Mouse (Mus musculus): ENCODE results near the gene Ints6l. TPM values are rescaled to one million over a fixed set of nuclear protein-coding genes. Genes with fewer than 3 reads are reported as not detected.
"Not testable (repeated sequence)": the region's sequence is repeated elsewhere in the genome, so short reads cannot be mapped to it uniquely, and the experiment has no call there.

The Ints6l gene
- total RNA-seq, 2 experiments from 2014 or later, result 4.6 to 5.3 TPM

DNA sequence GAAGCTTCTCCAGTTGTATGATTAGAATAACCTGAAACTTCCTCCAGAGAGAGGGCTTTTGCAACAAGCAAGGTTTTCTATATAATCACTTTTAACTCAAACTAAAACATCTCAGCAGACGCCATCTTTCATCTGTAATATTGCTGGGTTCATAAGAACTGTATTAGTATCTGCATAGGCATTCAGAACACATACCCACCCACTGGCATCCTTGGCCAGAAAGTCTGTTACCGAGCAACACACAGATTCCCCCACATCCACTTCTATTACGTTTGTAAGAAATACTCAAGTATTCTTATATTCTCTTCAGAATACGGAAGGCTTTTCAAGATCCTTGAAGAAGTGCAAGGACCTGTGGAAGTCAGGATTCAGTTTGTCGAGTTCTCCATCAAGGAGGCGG, 69.8 kb downstream of the Ints6l start, which contains the start of gene Gm10477:
Gene Gm10477 (plus strand): TSS at position 301 of the 400 bp plus-strand sequence.
- DNase-seq, result not testable (repeated sequence)

DNA sequence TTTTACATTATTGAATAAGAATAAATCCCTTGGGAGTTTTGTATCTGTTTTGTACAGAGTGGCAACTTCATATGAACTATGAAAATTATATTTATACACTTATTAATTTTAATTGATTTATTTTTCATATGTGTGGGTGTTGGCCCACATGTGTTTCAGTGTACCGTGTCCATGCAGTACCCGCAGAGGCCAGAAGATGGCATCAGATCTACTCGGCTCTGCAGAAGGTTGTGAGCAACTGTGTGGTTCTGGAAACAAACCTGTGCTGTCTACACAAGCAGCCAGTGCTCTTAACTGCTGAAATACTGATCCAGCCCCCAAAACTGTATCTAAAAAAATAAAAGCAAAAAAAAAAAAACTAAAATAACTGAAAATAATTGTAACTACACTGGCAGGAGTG, 76.6 kb downstream of the Ints6l start:
- peak; percentile 7 for DNase-seq

DNA sequence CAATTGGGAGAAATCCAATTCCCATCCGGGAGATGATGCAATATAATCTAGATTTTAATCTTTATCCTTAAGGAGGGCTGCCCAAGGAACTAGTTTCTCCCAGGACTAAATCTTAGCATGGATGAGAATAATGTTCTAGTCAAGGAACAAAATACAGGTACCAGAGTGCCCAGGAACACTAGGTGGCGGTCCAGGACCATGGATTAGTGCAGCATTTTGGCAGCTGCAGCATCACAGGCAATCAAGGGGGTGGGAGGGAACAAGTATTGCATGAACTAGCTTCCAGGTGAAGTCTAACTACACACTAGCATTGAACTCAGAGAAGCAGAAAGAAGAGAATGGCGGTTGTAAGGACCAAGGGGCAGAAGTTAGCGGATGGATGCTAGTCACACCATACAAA, 82.5 kb downstream of the Ints6l start:
- DNase-seq, result no peak

DNA sequence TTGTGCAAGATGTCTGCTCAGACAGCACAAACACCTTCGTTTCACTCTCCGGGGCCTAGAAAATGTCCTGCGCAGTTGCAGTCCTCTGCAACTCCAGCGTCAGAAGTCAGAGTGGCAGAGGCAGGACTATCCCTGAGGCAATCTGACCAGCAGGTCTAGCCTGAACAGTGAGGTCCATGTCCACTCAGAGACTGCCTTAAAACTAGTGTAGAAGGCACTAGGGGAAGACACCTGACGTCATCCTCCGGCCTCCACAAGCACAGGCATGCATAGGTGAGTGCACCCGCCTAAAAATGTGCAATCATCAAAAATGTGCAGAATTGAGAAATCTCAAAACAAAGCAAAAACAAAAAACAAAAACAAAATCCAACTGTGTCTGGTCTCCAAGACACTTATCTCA, 94.8 kb downstream of the Ints6l start, which contains the start of gene Gm648:
Gene Gm648 (minus strand): TSS at position 101 of the 400 bp plus-strand sequence.
- DNase-seq, result no peak

DNA sequence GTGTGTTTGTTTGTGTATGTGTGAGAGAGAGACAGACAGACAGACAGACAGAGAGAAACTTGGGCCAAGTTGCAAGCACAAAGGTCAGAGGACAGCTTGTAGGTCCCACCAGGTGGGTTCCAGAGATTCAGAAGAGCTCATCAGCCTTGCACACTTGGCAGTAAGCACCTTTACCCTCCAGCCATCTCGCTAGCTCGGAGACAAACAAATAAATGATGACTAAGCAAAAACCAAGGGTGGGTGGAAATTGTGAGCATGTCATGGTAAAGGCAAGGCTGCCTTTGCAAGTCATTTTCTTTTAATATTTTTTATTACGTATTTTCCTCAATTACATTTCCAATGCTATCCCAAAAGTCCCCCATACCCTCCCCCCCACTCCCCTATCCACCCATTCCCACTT, 98.9 kb downstream of the Ints6l start:
- no peak for DNase-seq

Other genes starting within 250 kb of the Ints6l start
- gene Gm773, start 242.0 kb upstream of the Ints6l start, total RNA-seq (2021), result not detected
- gene Zfp449, start 108.5 kb upstream of the Ints6l start, total RNA-seq (2021), result 1 to 10 TPM; 1.5 to 2.6 TPM
- gene Smim10l2a, start 80.3 kb upstream of the Ints6l start, total RNA-seq (2021), result under 1 TPM in 1 of 2 experiments, not detected in 1; 0.11 TPM
- not detected for gene Gm2174, start 6.9 kb upstream of the Ints6l start, total RNA-seq (2021)
- gene Gm10477, start 69.9 kb downstream of the Ints6l start, total RNA-seq (2021), result not detected
- gene Gm648, start 94.7 kb downstream of the Ints6l start, total RNA-seq (2021), result not detected
- 10 to 100 TPM; 22.2 to 24.3 TPM for gene Mmgt1, start 143.2 kb downstream of the Ints6l start, total RNA-seq (2021)
- gene Slc9a6, start 154.9 kb downstream of the Ints6l start, total RNA-seq (2021), result 10 to 100 TPM; 23.4 to 25.3 TPM

Measured in gastrocnemius, postnatal 25 days (tissue).